Mouse (Mus musculus): ENCODE results near the gene Zfp583. TPM values are rescaled to one million over a fixed set of nuclear protein-coding genes. Genes with fewer than 3 reads are reported as not detected.
"Not testable (repeated sequence)": the region's sequence is repeated elsewhere in the genome, so short reads cannot be mapped to it uniquely, and the experiment has no call there.

The Zfp583 gene
- total and polyA plus RNA-seq, 3 experiments: 0.38 to 3.1 (median 0.49) TPM

- H3K36me3 ChIP-seq (replicated peaks): no peaks in the 10 kb centered on the region
- DNase-seq (ENCODE audit: low spot score): no peak
- no peaks in the 10 kb centered on the region for H3K9me3 ChIP-seq (replicated peaks)
- peaks cover 15% of the 10 kb centered on the region for H3K4me1 ChIP-seq (ENCODE audit: insufficient read depth, low read depth, low read length)
- no peaks in the 10 kb centered on the region for H3K27me3 ChIP-seq (ENCODE audit: insufficient read depth, low read length)
- no peak for TF ChIP-seq GATA1 (IDR thresholded peaks at IDR 0.05; ENCODE audit: borderline replicate concordance, low read length)
- no peak for TF ChIP-seq TAL1 (conservative IDR thresholded peaks at IDR 0.05; ENCODE audit: low read depth, low read length)
- no peak for TF ChIP-seq POLR2AphosphoS5 (IDR thresholded peaks at IDR 0.05; ENCODE audit: insufficient replicate concordance, low read depth, low read length)
- TF ChIP-seq GATA2 (IDR thresholded peaks at IDR 0.05; ENCODE audit: borderline replicate concordance, low read depth, low read length): no peak
- TF ChIP-seq CTCF (IDR thresholded peaks at IDR 0.05; ENCODE audit: low read depth, low read length): no peak
- no peak overlapping the region for H3K4me3 ChIP-seq (ENCODE audit: low read depth, low read length)
- no peak for ATAC-seq (ENCODE audit: extremely low read depth, insufficient number of reproducible peaks, low FRiP score, poor library complexity, severe bottlenecking)
Observed at GRCm38 (mm10) chr7:6358121-6358520, 27.0 kb upstream of the Zfp583 start.

GRCm38 (mm10) chr7:6344124-6344523 is 13.0 kb upstream of the Zfp583 start:
- TF ChIP-seq TAL1 (conservative IDR thresholded peaks at IDR 0.05; ENCODE audit: low read depth, low read length) (no peak), CTCF (IDR thresholded peaks at IDR 0.05; ENCODE audit: low read depth, low read length) (no peak), GATA2 (IDR thresholded peaks at IDR 0.05; ENCODE audit: borderline replicate concordance, low read depth, low read length) (no peak), GATA1 (IDR thresholded peaks at IDR 0.05; ENCODE audit: borderline replicate concordance, low read length) (no peak), POLR2AphosphoS5 (IDR thresholded peaks at IDR 0.05; ENCODE audit: insufficient replicate concordance, low read depth, low read length) (no peak)
- no peak overlapping the region for H3K4me3 ChIP-seq (ENCODE audit: low read depth, low read length)
- H3K9me3 ChIP-seq (replicated peaks): no peaks in the 10 kb centered on the region
- no peak for DNase-seq (ENCODE audit: low spot score)
- H3K36me3 ChIP-seq (replicated peaks): no peaks in the 10 kb centered on the region
- peaks cover 4% of the 10 kb centered on the region; the same call in 1 of the 2 replicates for H3K27me3 ChIP-seq (ENCODE audit: insufficient read depth, low read length)
- H3K4me1 ChIP-seq (ENCODE audit: insufficient read depth, low read depth, low read length): no peaks in the 10 kb centered on the region
- ATAC-seq (ENCODE audit: extremely low read depth, insufficient number of reproducible peaks, low FRiP score, poor library complexity, severe bottlenecking): no peak

DNA sequence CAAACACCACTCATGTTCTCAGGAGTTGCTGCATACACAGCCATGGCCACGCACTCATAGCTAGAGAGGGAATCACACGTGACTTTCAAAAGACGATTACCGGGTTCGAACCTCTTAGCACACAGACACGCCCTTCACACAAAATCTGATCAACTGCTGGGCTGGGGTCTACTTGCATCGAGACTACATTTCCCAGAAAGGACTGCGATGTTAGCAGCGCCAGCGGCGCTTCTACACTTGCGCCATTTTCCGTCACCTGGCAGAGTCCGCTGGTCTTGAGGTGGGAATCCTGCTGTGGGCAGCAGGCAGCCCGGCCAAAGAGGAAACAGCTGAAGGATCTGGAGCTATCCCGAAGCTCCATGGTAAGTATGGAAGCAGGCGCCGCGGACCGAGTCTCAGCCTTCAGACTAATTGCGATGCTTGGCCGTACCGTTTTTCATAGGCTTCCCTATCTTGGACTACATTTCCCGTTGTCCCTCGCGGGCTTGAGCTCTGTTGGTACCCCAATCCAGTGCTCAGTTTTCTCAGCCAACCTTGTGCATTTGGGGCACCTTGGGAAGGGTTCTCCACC is 12.5 kb upstream of the Zfp583 start, which contains the start of gene Gm3854:
Gene Gm3854, plus strand, starts transcription at position 259 of the 571 bp plus-strand sequence.
- DNase-seq (ENCODE audit: low spot score): no peak
- TF ChIP-seq GATA1 (IDR thresholded peaks at IDR 0.05; ENCODE audit: borderline replicate concordance, low read length) (no peak), GATA2 (IDR thresholded peaks at IDR 0.05; ENCODE audit: borderline replicate concordance, low read depth, low read length) (no peak), POLR2AphosphoS5 (IDR thresholded peaks at IDR 0.05; ENCODE audit: insufficient replicate concordance, low read depth, low read length) (no peak), CTCF (IDR thresholded peaks at IDR 0.05; ENCODE audit: low read depth, low read length) (no peak), TAL1 (conservative IDR thresholded peaks at IDR 0.05; ENCODE audit: low read depth, low read length) (no peak)
- H3K27me3 ChIP-seq (ENCODE audit: insufficient read depth, low read length): peaks cover 4% of the 10 kb centered on the region; the same call in 1 of the 2 replicates
- H3K9me3 ChIP-seq (replicated peaks): no peaks in the 10 kb centered on the region
- no peaks in the 10 kb centered on the region for H3K4me1 ChIP-seq (ENCODE audit: insufficient read depth, low read depth, low read length)
- H3K36me3 ChIP-seq (replicated peaks): no peaks in the 10 kb centered on the region
- ATAC-seq (ENCODE audit: extremely low read depth, insufficient number of reproducible peaks, low FRiP score, poor library complexity, severe bottlenecking): no peak
- H3K4me3 ChIP-seq (ENCODE audit: low read depth, low read length): no peak within 1 kb of the TSS

GRCm38 (mm10) chr7:6339865-6340264 is 8.8 kb upstream of the Zfp583 start:
- no peaks in the 10 kb centered on the region for H3K9me3 ChIP-seq (replicated peaks)
- no peaks in the 10 kb centered on the region for H3K36me3 ChIP-seq (replicated peaks)
- TF ChIP-seq CTCF (IDR thresholded peaks at IDR 0.05; ENCODE audit: low read depth, low read length) (no peak), GATA2 (IDR thresholded peaks at IDR 0.05; ENCODE audit: borderline replicate concordance, low read depth, low read length) (no peak), TAL1 (conservative IDR thresholded peaks at IDR 0.05; ENCODE audit: low read depth, low read length) (no peak), POLR2AphosphoS5 (IDR thresholded peaks at IDR 0.05; ENCODE audit: insufficient replicate concordance, low read depth, low read length) (no peak), GATA1 (IDR thresholded peaks at IDR 0.05; ENCODE audit: borderline replicate concordance, low read length) (no peak)
- DNase-seq (ENCODE audit: low spot score): no peak
- no peak for ATAC-seq (ENCODE audit: extremely low read depth, insufficient number of reproducible peaks, low FRiP score, poor library complexity, severe bottlenecking)
- no peaks in the 10 kb centered on the region for H3K4me1 ChIP-seq (ENCODE audit: insufficient read depth, low read depth, low read length)
- peaks cover 4% of the 10 kb centered on the region; the same call in 1 of the 2 replicates for H3K27me3 ChIP-seq (ENCODE audit: insufficient read depth, low read length)
- no peak overlapping the region for H3K4me3 ChIP-seq (ENCODE audit: low read depth, low read length)

GRCm38 (mm10) chr7:6330458-6331232 is 440 bp downstream of the Zfp583 start:
- Histone ChIP-seq H3K4me1 (ENCODE audit: insufficient read depth, low read depth, low read length) (peaks cover 4% of the 10 kb centered on the region; the same call in 1 of the 2 replicates), H3K9me3 (replicated peaks) (no peaks in the 10 kb centered on the region), H3K4me3 (ENCODE audit: low read depth, low read length) (peak overlapping the region; percentile 52; the same call in 1 of the 2 replicates), H3K27me3 (ENCODE audit: insufficient read depth, low read length) (no peaks in the 10 kb centered on the region), H3K36me3 (replicated peaks) (no peaks in the 10 kb centered on the region)
- TF ChIP-seq GATA2 (IDR thresholded peaks at IDR 0.05; ENCODE audit: borderline replicate concordance, low read depth, low read length) (no peak), CTCF (IDR thresholded peaks at IDR 0.05; ENCODE audit: low read depth, low read length) (no peak), GATA1 (IDR thresholded peaks at IDR 0.05; ENCODE audit: borderline replicate concordance, low read length) (no peak), POLR2AphosphoS5 (IDR thresholded peaks at IDR 0.05; ENCODE audit: insufficient replicate concordance, low read depth, low read length) (no peak), TAL1 (conservative IDR thresholded peaks at IDR 0.05; ENCODE audit: low read depth, low read length) (no peak)
- ATAC-seq (ENCODE audit: extremely low read depth, insufficient number of reproducible peaks, low FRiP score, poor library complexity, severe bottlenecking): no peak
- no peak for DNase-seq (ENCODE audit: low spot score)

DNA sequence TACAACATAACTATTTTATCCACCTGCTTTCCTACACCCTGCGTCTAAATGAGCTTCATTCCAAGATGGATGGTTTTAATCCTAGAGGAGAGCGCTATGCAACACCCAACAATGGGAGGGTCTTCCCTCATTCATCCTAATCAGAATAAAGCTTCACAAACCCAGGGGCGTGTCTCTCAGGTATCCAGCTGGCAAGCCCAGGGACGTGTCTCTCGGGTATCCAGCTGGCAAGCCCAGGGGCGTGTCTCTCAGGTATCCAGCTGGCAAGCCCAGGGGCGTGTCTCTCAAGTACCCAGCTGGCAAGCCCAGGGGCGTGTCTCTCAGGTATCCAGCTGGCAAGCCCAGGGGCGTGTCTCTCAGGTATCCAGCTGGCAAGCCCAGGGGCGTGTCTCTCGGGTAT is 30.3 kb downstream of the Zfp583 start:
- not testable (repeated sequence) for H3K4me3 ChIP-seq (ENCODE audit: low read depth, low read length); H3K27me3 ChIP-seq (ENCODE audit: insufficient read depth, low read length); ATAC-seq (ENCODE audit: extremely low read depth, insufficient number of reproducible peaks, low FRiP score, poor library complexity, severe bottlenecking); H3K4me1 ChIP-seq (ENCODE audit: insufficient read depth, low read depth, low read length); H3K9me3 ChIP-seq (replicated peaks); DNase-seq (ENCODE audit: low spot score)
- peaks cover 33% of the 10 kb centered on the region for H3K36me3 ChIP-seq (replicated peaks)

DNA sequence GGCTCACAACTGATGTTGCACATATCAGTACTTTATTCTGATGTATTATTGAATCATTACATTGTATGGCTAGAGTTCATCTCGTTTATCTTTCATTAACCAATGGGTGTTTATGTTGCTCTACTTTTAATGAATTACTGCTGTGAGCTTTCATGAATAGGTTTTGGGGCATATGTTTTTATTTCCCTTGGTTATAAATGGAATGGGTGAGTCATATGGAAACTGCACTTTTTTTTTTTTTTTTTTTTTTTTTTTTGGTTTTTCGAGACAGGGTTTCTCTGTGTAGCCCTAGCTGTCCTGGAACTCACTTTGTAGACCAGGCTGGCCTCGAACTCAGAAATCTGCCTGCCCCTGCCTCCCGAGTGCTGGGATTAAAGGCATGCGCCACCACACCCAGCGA is 40.0 kb downstream of the Zfp583 start:
- not testable (repeated sequence) for ATAC-seq (ENCODE audit: extremely low read depth, insufficient number of reproducible peaks, low FRiP score, poor library complexity, severe bottlenecking); DNase-seq (ENCODE audit: low spot score); H3K27me3 ChIP-seq (ENCODE audit: insufficient read depth, low read length); H3K9me3 ChIP-seq (replicated peaks); H3K4me3 ChIP-seq (ENCODE audit: low read depth, low read length)
- Histone ChIP-seq H3K4me1 (ENCODE audit: insufficient read depth, low read depth, low read length) (peaks cover 20% of the 10 kb centered on the region), H3K36me3 (replicated peaks) (peaks cover 57% of the 10 kb centered on the region)

All from G1E (cell line).